Mouse (Mus musculus): Measurements from ENCODE around the gene Rnf216. TPM values are rescaled to one million over a fixed set of nuclear protein-coding genes. Genes with fewer than 3 reads are reported as not detected.

Rnf216 gene
- total and polyA plus RNA-seq, 3 experiments = 16.4 to 123 (median 30.8) TPM

DNA sequence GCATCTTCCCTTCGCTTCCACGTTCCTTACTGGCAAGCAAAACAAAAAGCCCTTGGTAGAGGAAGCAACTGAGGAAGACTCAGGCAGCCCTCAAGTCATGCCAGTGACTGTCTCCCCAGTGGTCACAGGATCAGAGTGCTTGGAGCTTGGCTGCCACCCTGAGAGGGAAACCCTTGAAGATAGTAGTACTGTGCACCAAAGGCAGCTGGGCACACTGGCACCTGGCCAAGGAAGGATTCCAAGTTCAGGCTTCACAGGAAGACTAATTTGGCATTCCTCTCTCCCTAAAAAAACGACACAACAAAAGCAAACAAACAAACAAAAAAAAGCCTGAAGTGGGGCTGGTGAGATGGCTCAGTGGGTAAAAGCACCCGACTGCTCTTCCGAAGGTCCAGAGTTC is 124.3 kb downstream of the Rnf216 start:
- no peaks in the 10 kb centered on the region for H3K79me2 ChIP-seq (ENCODE audit: control insufficient read depth, insufficient read depth, low read length, poor library complexity)
- H3K27ac ChIP-seq (ENCODE audit: control insufficient read depth, low read depth, low read length) = no peak overlapping the region
- peaks cover 0 to 24% of the 10 kb centered on the region in 2 experiments; a peak in 3 of 4 replicates for H3K4me1 ChIP-seq (ENCODE audit: control insufficient read depth in 1 of 2, insufficient read depth in 2 of 2, low read length in 2 of 2)
- H3K27me3 ChIP-seq (ENCODE audit: control insufficient read depth in 1 of 2, insufficient read depth in 2 of 2, low read length in 2 of 2) = no peaks in the 10 kb centered on the region
- TF ChIP-seq CHD2 (IDR thresholded peaks at IDR 0.05; ENCODE audit: low read length) = no peak
- no peaks in the 10 kb centered on the region for H3K9me3 ChIP-seq (replicated peaks; ENCODE audit: insufficient read depth, low read length)
- DNase-seq (ENCODE audit: low read depth, low spot score) = no peak
- no peak overlapping the region for H3K4me3 ChIP-seq (ENCODE audit: control insufficient read depth in 1 of 2, insufficient read depth in 1 of 2, low read depth in 2 of 2, low read length in 2 of 2)
- no peak overlapping the region for H3K9ac ChIP-seq (ENCODE audit: control insufficient read depth, low read depth, low read length, poor library complexity, severe bottlenecking)
- peaks cover 0 to 6% of the 10 kb centered on the region in 2 experiments; a peak in 2 of 4 replicates for H3K36me3 ChIP-seq (ENCODE audit: control insufficient read depth in 1 of 2, insufficient read depth in 2 of 2, low read length in 2 of 2)

DNA sequence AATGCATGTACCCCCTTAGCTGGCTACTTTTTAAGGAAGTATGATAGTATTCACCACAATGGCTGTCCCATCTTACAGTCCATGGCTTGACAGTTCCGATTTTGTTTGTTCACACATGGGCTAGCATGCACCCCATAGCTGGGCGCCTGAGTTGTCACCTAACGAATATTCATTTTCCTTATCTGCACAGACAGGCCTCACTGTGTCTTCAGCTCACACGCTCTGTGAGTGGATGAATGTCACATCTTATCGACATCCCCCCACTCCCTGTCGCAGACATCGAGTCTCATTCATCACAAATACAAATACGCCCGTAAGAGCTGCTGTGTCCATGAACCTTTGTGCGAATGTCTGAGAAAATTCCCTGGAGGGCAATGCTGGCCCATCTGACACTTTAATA is 128.5 kb downstream of the Rnf216 start:
- peak; percentile 54 for TF ChIP-seq ETS1 (IDR thresholded peaks at IDR 0.05; ENCODE audit: low read depth, low read length)
- TF ChIP-seq MAX (IDR thresholded peaks at IDR 0.05; ENCODE audit: low read length) = peak; percentile 72
- TF ChIP-seq GATA1 (IDR thresholded peaks at IDR 0.05; ENCODE audit: low read depth, low read length) = peak; percentile 92
- TF ChIP-seq EP300 (IDR thresholded peaks at IDR 0.05; ENCODE audit: low read depth in 1 of 2, low read length in 2 of 2) = peak; percentile 89 to 91
- peak; percentile 83 for TF ChIP-seq TAL1 (IDR thresholded peaks at IDR 0.05; ENCODE audit: low read length)
- peak; percentile 46; the same call in 1 of the 2 replicates for TF ChIP-seq MYB (IDR thresholded peaks at IDR 0.05; ENCODE audit: low read depth, low read length)
- peak; percentile 76 for TF ChIP-seq MXI1 (IDR thresholded peaks at IDR 0.05; ENCODE audit: low read depth, low read length)
- no peak for TF ChIP-seq ZMIZ1 (IDR thresholded peaks at IDR 0.05; ENCODE audit: low read depth, low read length)
- no peak for TF ChIP-seq NRF1 (IDR thresholded peaks at IDR 0.05; ENCODE audit: insufficient read depth, low read depth, low read length, poor library complexity, severe bottlenecking)
- peak; percentile 76 for TF ChIP-seq SIN3A (IDR thresholded peaks at IDR 0.05; ENCODE audit: low read length)
- no peak for TF ChIP-seq ZNF384 (IDR thresholded peaks at IDR 0.05; ENCODE audit: low read depth, low read length)
- 0 out of 2 replicates have a peak, but pooled peaks have one; percentile 19 for TF ChIP-seq TBP (IDR thresholded peaks at IDR 0.05; ENCODE audit: low read depth, low read length)
- TF ChIP-seq TCF12 (IDR thresholded peaks at IDR 0.05; ENCODE audit: low read depth, low read length) = peak; percentile 74
- Histone ChIP-seq H3K36me3 (ENCODE audit: control insufficient read depth in 1 of 2, insufficient read depth in 2 of 2, low read length in 2 of 2) (peaks cover 0 to 7% of the 10 kb centered on the region in 2 experiments; a peak in 1 of 4 replicates), H3K79me2 (ENCODE audit: control insufficient read depth, insufficient read depth, low read length, poor library complexity) (no peaks in the 10 kb centered on the region), H3K27me3 (ENCODE audit: control insufficient read depth in 1 of 2, insufficient read depth in 2 of 2, low read length in 2 of 2) (no peaks in the 10 kb centered on the region), H3K9me3 (replicated peaks; ENCODE audit: insufficient read depth, low read length) (no peaks in the 10 kb centered on the region), H3K9ac (ENCODE audit: control insufficient read depth, low read depth, low read length, poor library complexity, severe bottlenecking) (no peak overlapping the region), H3K27ac (ENCODE audit: control insufficient read depth, low read depth, low read length) (peak overlapping the region; percentile 53), H3K4me1 (ENCODE audit: control insufficient read depth in 1 of 2, insufficient read depth in 2 of 2, low read length in 2 of 2) (peaks cover 0 to 29% of the 10 kb centered on the region in 2 experiments; a peak in 3 of 4 replicates), H3K4me3 (ENCODE audit: control insufficient read depth in 1 of 2, insufficient read depth in 1 of 2, low read depth in 2 of 2, low read length in 2 of 2) (0 out of 4 replicates have a peak overlapping the region, but pooled peaks of 1 of the 2 experiments have one; percentile 1)
- peak; percentile 86 for DNase-seq (ENCODE audit: low read depth, low spot score)

DNA sequence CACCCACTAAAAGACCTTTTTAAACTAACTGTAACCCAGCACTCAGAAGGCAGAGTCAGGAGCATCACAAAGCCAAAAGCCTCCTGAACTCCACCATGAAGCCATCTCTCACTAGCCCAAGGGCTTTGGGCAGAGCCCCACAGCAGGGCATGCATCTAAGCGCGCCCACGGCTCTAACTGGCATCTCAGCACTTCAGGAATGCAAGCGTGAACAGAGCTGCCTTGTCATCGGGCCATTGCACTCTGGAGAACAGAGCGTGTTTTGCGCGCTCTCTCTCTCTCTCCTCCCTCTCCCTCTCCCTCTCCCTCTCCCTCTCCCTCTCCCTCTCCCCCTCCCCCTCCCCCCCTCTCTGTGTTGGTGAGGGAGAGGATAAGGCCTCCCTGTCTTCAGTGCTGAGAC is 129.6 kb downstream of the Rnf216 start:
- Histone ChIP-seq H3K4me3 (ENCODE audit: control insufficient read depth in 1 of 2, insufficient read depth in 1 of 2, low read depth in 2 of 2, low read length in 2 of 2) (no peak overlapping the region), H3K27me3 (ENCODE audit: control insufficient read depth in 1 of 2, insufficient read depth in 2 of 2, low read length in 2 of 2) (no peaks in the 10 kb centered on the region), H3K27ac (ENCODE audit: control insufficient read depth, low read depth, low read length) (peak overlapping the region; percentile 65), H3K9ac (ENCODE audit: control insufficient read depth, low read depth, low read length, poor library complexity, severe bottlenecking) (no peak overlapping the region; the same call in 1 of the 2 replicates), H3K9me3 (replicated peaks; ENCODE audit: insufficient read depth, low read length) (no peaks in the 10 kb centered on the region), H3K36me3 (ENCODE audit: control insufficient read depth in 1 of 2, insufficient read depth in 2 of 2, low read length in 2 of 2) (peaks cover 0 to 7% of the 10 kb centered on the region in 2 experiments; a peak in 1 of 4 replicates), H3K4me1 (ENCODE audit: control insufficient read depth in 1 of 2, insufficient read depth in 2 of 2, low read length in 2 of 2) (peaks cover 0 to 25% of the 10 kb centered on the region in 2 experiments; a peak in 3 of 4 replicates), H3K79me2 (ENCODE audit: control insufficient read depth, insufficient read depth, low read length, poor library complexity) (no peaks in the 10 kb centered on the region)
- TF ChIP-seq TAL1 (IDR thresholded peaks at IDR 0.05; ENCODE audit: low read length) (no peak), ZC3H11A (IDR thresholded peaks at IDR 0.05; ENCODE audit: low read depth, low read length) (no peak), MYB (IDR thresholded peaks at IDR 0.05; ENCODE audit: low read depth, low read length) (no peak), EP300 (IDR thresholded peaks at IDR 0.05; ENCODE audit: low read depth in 1 of 2, low read length in 2 of 2) (no peak), TCF12 (IDR thresholded peaks at IDR 0.05; ENCODE audit: low read depth, low read length) (no peak), MAZ (IDR thresholded peaks at IDR 0.05; ENCODE audit: low read depth, low read length) (no peak), JUND (IDR thresholded peaks at IDR 0.05; ENCODE audit: low read depth, low read length) (no peak), MAFK (IDR thresholded peaks at IDR 0.05; ENCODE audit: borderline replicate concordance, low read depth, low read length) (no peak), RAD21 (IDR thresholded peaks at IDR 0.05; ENCODE audit: low read depth, low read length) (no peak), USF1 (IDR thresholded peaks at IDR 0.05; ENCODE audit: low read depth, low read length) (no peak), POLR2AphosphoS2 (IDR thresholded peaks at IDR 0.05; ENCODE audit: low read length) (no peak), NELFE (IDR thresholded peaks at IDR 0.05; ENCODE audit: low read depth, low read length) (no peak), CHD2 (IDR thresholded peaks at IDR 0.05; ENCODE audit: low read length) (no peak), SMC3 (IDR thresholded peaks at IDR 0.05; ENCODE audit: low read depth, low read length) (no peak), BHLHE40 (IDR thresholded peaks at IDR 0.05; ENCODE audit: borderline replicate concordance, low read depth, low read length) (no peak), ZNF384 (IDR thresholded peaks at IDR 0.05; ENCODE audit: low read depth, low read length) (no peak)
- DNase-seq (ENCODE audit: low read depth, low spot score) = no peak
